Mouse (Mus musculus): Measurements from ENCODE around the gene Zfp3.

GRCm38 (mm10) chr11:70816770-70817169 lies 52.8 kb downstream of the Zfp3 start:
- TF ChIP-seq HCFC1 (IDR thresholded peaks at IDR 0.05; ENCODE audit: borderline replicate concordance, insufficient read depth, low read length) (no peak), ZC3H11A (IDR thresholded peaks at IDR 0.05; ENCODE audit: borderline replicate concordance, low read depth, low read length) (no peak), ZNF384 (IDR thresholded peaks at IDR 0.05; ENCODE audit: low read depth, low read length) (no peak)
